Comparison of ENCODE assay signal across 9 mouse cellular contexts in the genomic region with DNA sequence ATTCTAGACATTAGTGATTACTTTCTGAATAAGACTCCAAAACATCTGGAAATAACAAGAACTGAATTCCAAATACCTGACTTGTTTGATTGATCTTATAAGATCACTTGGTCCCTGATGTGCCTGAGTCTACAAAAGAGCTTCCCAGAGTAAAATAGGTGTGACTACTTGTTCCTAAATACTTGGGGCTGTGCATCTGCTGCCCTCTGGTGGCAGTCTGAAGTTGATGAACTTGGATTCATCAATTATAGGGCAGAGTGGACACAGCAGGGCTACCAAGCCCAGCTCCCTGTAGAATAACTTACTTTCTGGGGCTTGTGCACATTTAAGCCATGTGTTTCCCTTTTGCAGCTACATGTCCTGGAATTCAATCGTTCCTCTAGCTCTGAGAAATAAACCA. TPM values are rescaled to one million over a fixed set of nuclear protein-coding genes. Genes with fewer than 3 reads are reported as not detected.
DNase-seq lines count a peak whose midpoint lies in the region; ATAC-seq and TF ChIP-seq lines count a peak whose summit lies in the region.
"Had no signal": no experiment of that assay in that cellular context is flagged by ENCODE, and none has a peak within 500 bp of the region (broad histone marks: within the 10 kb centered on the region; RNA-seq: fewer than 3 reads in every experiment).

No protein-coding gene starts in this region.

- peak; percentile 64 for TF ChIP-seq CTCF in E14TG2a.4 (conservative IDR thresholded peaks at IDR 0.05; ENCODE audit: low read length)

- no peaks in the 10 kb centered on the region for H3K27me3 ChIP-seq in E14TG2a.4 (ENCODE audit: insufficient read depth, low read length)
- H3K27me3 ChIP-seq in embryonic facial prominence, embryonic 11.5 days (ENCODE audit: control insufficient read depth, insufficient read depth, low read length), result no peaks in the 10 kb centered on the region
- H3K27me3 ChIP-seq in heart, embryonic 10.5 days (ENCODE audit: insufficient read depth, poor library complexity, severe bottlenecking), result no peaks in the 10 kb centered on the region
- H3K27me3 ChIP-seq: hindbrain, embryonic 15.5 days had no signal

- ATAC-seq in embryonic facial prominence, embryonic 11.5 days (replicated peaks; ENCODE audit: insufficient number of reproducible peaks, low FRiP score, low TSS enrichment, low read depth), result 0 out of 2 replicates have a peak, but pooled peaks have one; percentile 23

- no peaks in the 10 kb centered on the region for H3K36me3 ChIP-seq in E14TG2a.4 (ENCODE audit: insufficient read depth, low read length)
- H3K36me3 ChIP-seq in embryonic facial prominence, embryonic 11.5 days (replicated peaks; ENCODE audit: control insufficient read depth, insufficient read depth, low read depth, low read length), result no peaks in the 10 kb centered on the region
- peaks cover 8% of the 10 kb centered on the region; the same call in 1 of the 2 replicates for H3K36me3 ChIP-seq in heart, embryonic 10.5 days

- no peaks in the 10 kb centered on the region for H3K9me3 ChIP-seq in E14TG2a.4 (ENCODE audit: low read length)
- no peaks in the 10 kb centered on the region for H3K9me3 ChIP-seq in embryonic facial prominence, embryonic 11.5 days (replicated peaks; ENCODE audit: control insufficient read depth, low read length)
- no peaks in the 10 kb centered on the region for H3K9me3 ChIP-seq in heart, embryonic 10.5 days
- H3K9me3 ChIP-seq: hindbrain, embryonic 15.5 days had no signal

- WGBS in embryonic facial prominence, embryonic 11.5 days, result 26% methylated on average over 1 of the region's 1 CpGs
- 21% methylated on average over 1 of the region's 1 CpGs for WGBS in heart, embryonic 10.5 days

- no peak overlapping the region for H3K9ac ChIP-seq in embryonic facial prominence, embryonic 11.5 days (replicated peaks; ENCODE audit: low read length)
- H3K9ac ChIP-seq: hindbrain, embryonic 15.5 days had no signal

- H3K27ac ChIP-seq in embryonic facial prominence, embryonic 11.5 days (replicated peaks; ENCODE audit: low read depth, low read length), result no peak overlapping the region
- no peak overlapping the region for H3K27ac ChIP-seq in heart, embryonic 10.5 days
- H3K27ac ChIP-seq: hindbrain, embryonic 15.5 days had no signal

- H3K4me3 ChIP-seq in E14TG2a.4 (replicated peaks; ENCODE audit: low read length), result no peak overlapping the region
- H3K4me3 ChIP-seq in embryonic facial prominence, embryonic 11.5 days (ENCODE audit: low read depth, low read length), result no peak overlapping the region
- H3K4me3 ChIP-seq in heart, embryonic 10.5 days, result no peak overlapping the region
- H3K4me3 ChIP-seq: hindbrain, embryonic 15.5 days had no signal

- peak; percentile 73 for DNase-seq in adrenal gland, postnatal 25 days
- DNase-seq in embryonic facial prominence, embryonic 11.5 days (ENCODE audit: low spot score), result peak; percentile 77
- DNase-seq in heart, embryonic 10.5 days (ENCODE audit: low spot score), result peak; percentile 81
- DNase-seq in kidney, postnatal 4 days, result peak; percentile 82 to 86
- DNase-seq in lung, adult 18-20 months, result peak; percentile 75 to 76
- peak; percentile 85 for DNase-seq in retina, embryonic 14.5 days (ENCODE audit: low spot score)
- peak; percentile 76 for DNase-seq in thymus, postnatal 4 days

- H3K4me2 ChIP-seq in embryonic facial prominence, embryonic 11.5 days (ENCODE audit: low read depth, low read length), result no peak overlapping the region
- H3K4me2 ChIP-seq: hindbrain, embryonic 15.5 days had no signal

- H3K4me1 ChIP-seq in E14TG2a.4 (replicated peaks; ENCODE audit: low read depth, low read length), result peaks cover 6% of the 10 kb centered on the region
- no peaks in the 10 kb centered on the region for H3K4me1 ChIP-seq in embryonic facial prominence, embryonic 11.5 days (ENCODE audit: control insufficient read depth, insufficient read depth, low read length)
- no peaks in the 10 kb centered on the region for H3K4me1 ChIP-seq in heart, embryonic 10.5 days
- H3K4me1 ChIP-seq: hindbrain, embryonic 15.5 days had no signal

RNA-seq across cellular contexts. Expression of gene Ripk1, which starts 7.0 kb away (rescaled TPM):
- total RNA-seq in adrenal gland, postnatal 25 days (2021), result 35.0 and 35.3 TPM in 2 replicates
- polyA plus RNA-seq in embryonic facial prominence, embryonic 11.5 days (2014; fragmentation: Nextera tagmentation; extraction: Ambion mirVana), result 13.0 and 13.1 TPM in 2 replicates
- 8.3 and 13.4 TPM in 2 replicates for polyA plus RNA-seq in heart, embryonic 10.5 days (2016; fragmentation: Nextera tagmentation; extraction: Ambion mirVana)

RNA-seq across cellular contexts. Expression of gene Serpinb6a, which starts 7.4 kb away (rescaled TPM):
- total RNA-seq in adrenal gland, postnatal 25 days (2021), result 497 and 541 TPM in 2 replicates
- polyA plus RNA-seq in embryonic facial prominence, embryonic 11.5 days (2014; fragmentation: Nextera tagmentation; extraction: Ambion mirVana), result 46.2 and 55.5 TPM in 2 replicates
- polyA plus RNA-seq in heart, embryonic 10.5 days (2016; fragmentation: Nextera tagmentation; extraction: Ambion mirVana), result 38.1 and 42.1 TPM in 2 replicates

RNA-seq across cellular contexts. Expression of gene Nqo2, which starts 30.7 kb away (rescaled TPM):
- total RNA-seq in adrenal gland, postnatal 25 days (2021), result 61.7 and 75.1 TPM in 2 replicates
- 18.0 and 19.4 TPM in 2 replicates for polyA plus RNA-seq in embryonic facial prominence, embryonic 11.5 days (2014; fragmentation: Nextera tagmentation; extraction: Ambion mirVana)
- 30.3 and 31.4 TPM in 2 replicates for polyA plus RNA-seq in heart, embryonic 10.5 days (2016; fragmentation: Nextera tagmentation; extraction: Ambion mirVana)

RNA-seq across cellular contexts. Expression of gene Bphl, which starts 42.2 kb away (rescaled TPM):
- total RNA-seq in adrenal gland, postnatal 25 days (2021), result 89.9 and 96.6 TPM in 2 replicates
- 36.9 and 42.8 TPM in 2 replicates for polyA plus RNA-seq in embryonic facial prominence, embryonic 11.5 days (2014; fragmentation: Nextera tagmentation; extraction: Ambion mirVana)
- 41.5 and 45.1 TPM in 2 replicates for polyA plus RNA-seq in heart, embryonic 10.5 days (2016; fragmentation: Nextera tagmentation; extraction: Ambion mirVana)
